7 mouse cellular contexts compared by ENCODE assay signal in genomic region chr13:13888847-13889246, GRCm38 (mm10).
A peak's percentile ranks its signal among the peaks of the same experiment; 100 is the strongest.
DNase-seq lines count a peak whose midpoint lies in the region; ATAC-seq and TF ChIP-seq lines count a peak whose summit lies in the region.
"Not testable (repeated sequence)": the region's sequence is repeated elsewhere in the genome, so short reads cannot be mapped to it uniquely, and the experiment has no call there.

No protein-coding gene starts in this region.

- H3K4me2 ChIP-seq in forebrain, embryonic 13.5 days; hindbrain, embryonic 12.5 days (replicated peaks); hindbrain, postnatal 0 days (ENCODE audit: low read depth, low read length); lung, embryonic 14.5 days; midbrain, embryonic 15.5 days; neural tube, embryonic 13.5 days: not testable (repeated sequence)

- H3K9ac ChIP-seq in ES-Bruce4 (ENCODE audit: low read depth, poor library complexity, severe bottlenecking); forebrain, embryonic 13.5 days; hindbrain, embryonic 12.5 days; hindbrain, postnatal 0 days (replicated peaks; ENCODE audit: low read length); lung, embryonic 14.5 days; midbrain, embryonic 15.5 days; neural tube, embryonic 13.5 days: not testable (repeated sequence)

- not testable (repeated sequence) for TF ChIP-seq CTCF in ES-Bruce4 (IDR thresholded peaks at IDR 0.05; ENCODE audit: low read depth, low read length); hindbrain, postnatal 0 days (IDR thresholded peaks at IDR 0.05; ENCODE audit: low read depth); lung, embryonic 14.5 days (IDR thresholded peaks at IDR 0.05; ENCODE audit: low read depth)

- ATAC-seq in forebrain, embryonic 13.5 days = peak; percentile 31; the same call in 1 of the 2 replicates
- peak; percentile 66 for ATAC-seq in hindbrain, embryonic 12.5 days (ENCODE audit: low FRiP score)
- 0 out of 2 replicates have a peak, but pooled peaks have one; percentile 42 for ATAC-seq in hindbrain, postnatal 0 days
- peak; percentile 65 for ATAC-seq in lung, embryonic 14.5 days (ENCODE audit: insufficient read depth)
- ATAC-seq in midbrain, embryonic 15.5 days (replicated peaks) = peak; percentile 49
- ATAC-seq in neural tube, embryonic 13.5 days (ENCODE audit: low read depth) = peak; percentile 58; the same call in 1 of the 2 replicates

- TF ChIP-seq EP300 in ES-Bruce4 (IDR thresholded peaks at IDR 0.05; ENCODE audit: insufficient read depth, low read depth, low read length) = not testable (repeated sequence)

- H3K27ac ChIP-seq in ES-Bruce4 (ENCODE audit: insufficient read depth, low read length); forebrain, embryonic 13.5 days; hindbrain, embryonic 12.5 days; hindbrain, postnatal 0 days; lung, embryonic 14.5 days (ENCODE audit: low read depth); midbrain, embryonic 15.5 days; neural tube, embryonic 13.5 days (replicated peaks): not testable (repeated sequence)

- not testable (repeated sequence) for H3K36me3 ChIP-seq in ES-Bruce4 (ENCODE audit: control insufficient read depth, insufficient read depth, low read length, poor library complexity, severe bottlenecking); forebrain, embryonic 13.5 days (ENCODE audit: poor library complexity, severe bottlenecking); hindbrain, embryonic 12.5 days; hindbrain, postnatal 0 days (ENCODE audit: insufficient read depth, low read length); lung, embryonic 14.5 days (ENCODE audit: insufficient read depth); midbrain, embryonic 15.5 days (replicated peaks); neural tube, embryonic 13.5 days

- H3K4me3 ChIP-seq in ES-Bruce4 (ENCODE audit: low read depth, low read length) = peak overlapping the region; percentile 20; the same call in 1 of the 2 replicates
- not testable (repeated sequence) for H3K4me3 ChIP-seq in forebrain, embryonic 13.5 days; hindbrain, embryonic 12.5 days; hindbrain, postnatal 0 days (ENCODE audit: low read length); lung, embryonic 14.5 days (ENCODE audit: low read depth, low read length); midbrain, embryonic 15.5 days; neural tube, embryonic 13.5 days

- DNase-seq in hindbrain, postnatal 0 days (ENCODE audit: low spot score); lung, embryonic 14.5 days: not testable (repeated sequence)

- H3K27me3 ChIP-seq in ES-Bruce4 (ENCODE audit: control insufficient read depth, insufficient read depth, low read length, poor library complexity, severe bottlenecking); forebrain, embryonic 13.5 days; hindbrain, embryonic 12.5 days; hindbrain, postnatal 0 days (ENCODE audit: insufficient read depth, low read length); lung, embryonic 14.5 days (ENCODE audit: insufficient read depth, low read length); midbrain, embryonic 15.5 days (replicated peaks); neural tube, embryonic 13.5 days: not testable (repeated sequence)

- not testable (repeated sequence) for TF ChIP-seq POLR2A in ES-Bruce4 (IDR thresholded peaks at IDR 0.05; ENCODE audit: insufficient read depth, low read length)

- H3K9me3 ChIP-seq in ES-Bruce4 (replicated peaks; ENCODE audit: control insufficient read depth, insufficient read depth, low read length, poor library complexity, severe bottlenecking); forebrain, embryonic 13.5 days (replicated peaks); hindbrain, embryonic 12.5 days (replicated peaks); hindbrain, postnatal 0 days (ENCODE audit: low read length); lung, embryonic 14.5 days (ENCODE audit: low read depth, low read length); midbrain, embryonic 15.5 days; neural tube, embryonic 13.5 days: not testable (repeated sequence)

- H3K4me1 ChIP-seq in ES-Bruce4 (ENCODE audit: control insufficient read depth, insufficient read depth, low read length); forebrain, embryonic 13.5 days; hindbrain, embryonic 12.5 days; hindbrain, postnatal 0 days (ENCODE audit: insufficient read depth, low read length); lung, embryonic 14.5 days (ENCODE audit: insufficient read depth); midbrain, embryonic 15.5 days; neural tube, embryonic 13.5 days (replicated peaks): not testable (repeated sequence)

- WGBS in forebrain, embryonic 13.5 days = 80% methylated on average over 15 of the region's 15 CpGs
- WGBS in hindbrain, embryonic 12.5 days = 81% methylated on average over 15 of the region's 15 CpGs
- WGBS in hindbrain, postnatal 0 days = 86% methylated on average over 15 of the region's 15 CpGs
- 85% methylated on average over 15 of the region's 15 CpGs for WGBS in lung, embryonic 14.5 days
- WGBS in midbrain, embryonic 15.5 days = 89% methylated on average over 15 of the region's 15 CpGs
- 90% methylated on average over 15 of the region's 15 CpGs for WGBS in neural tube, embryonic 13.5 days
